Mouse (Mus musculus): ENCODE measurements around the gene Dbil5.

- TF ChIP-seq CTCF (IDR thresholded peaks at IDR 0.05; ENCODE audit: insufficient read depth, low read depth, low read length) (no peak), POLR2A (IDR thresholded peaks at IDR 0.05; ENCODE audit: insufficient read depth, low read depth, low read length) (no peak)
Observed at GRCm38 (mm10) chr11:76178726-76179494, 38.5 kb upstream of the Dbil5 start.
